Mouse (Mus musculus) right cerebral cortex, postnatal 10 days (tissue): Measurements from ENCODE around the gene Ttll8.

Experiments
- DNase-seq, 2 experiments: peaks; one replicate each; pipeline ENCODE4 v3.0.0; 2021; ENCODE audit warnings: low spot score in 2 of 2

The Ttll8 gene

DNA sequence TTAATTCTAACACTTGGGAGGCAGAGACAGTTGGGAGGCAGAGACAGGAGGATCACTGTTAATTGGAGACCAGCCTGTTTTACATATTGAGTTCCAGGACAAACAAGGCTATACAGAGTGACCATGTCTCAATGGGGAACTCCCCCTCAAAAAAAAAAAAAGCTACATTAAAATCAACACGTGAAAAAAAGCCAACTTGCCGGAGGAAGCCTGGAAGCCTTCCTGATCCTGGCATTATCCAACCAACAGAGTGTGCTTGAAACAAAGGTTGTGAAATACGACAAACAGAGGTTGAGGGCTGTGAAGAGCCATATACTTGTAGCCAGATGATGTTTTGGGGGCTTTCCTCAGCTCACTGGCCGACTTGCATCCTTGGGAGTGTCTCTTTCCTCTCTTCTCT, 71.4 kb downstream of the Ttll8 start:
- DNase-seq, result no peak

GRCm38 (mm10) chr15:88881253-88882044, 72.8 kb downstream of the Ttll8 start:
- DNase-seq, result no peak

GRCm38 (mm10) chr15:88877021-88877400, 77.2 kb downstream of the Ttll8 start:
- peak in 1 of 2 experiments; percentile 72 for DNase-seq

- peak; percentile 66 to 80 for DNase-seq
Observed at GRCm38 (mm10) chr15:88876155-88877020, 77.8 kb downstream of the Ttll8 start.

DNA sequence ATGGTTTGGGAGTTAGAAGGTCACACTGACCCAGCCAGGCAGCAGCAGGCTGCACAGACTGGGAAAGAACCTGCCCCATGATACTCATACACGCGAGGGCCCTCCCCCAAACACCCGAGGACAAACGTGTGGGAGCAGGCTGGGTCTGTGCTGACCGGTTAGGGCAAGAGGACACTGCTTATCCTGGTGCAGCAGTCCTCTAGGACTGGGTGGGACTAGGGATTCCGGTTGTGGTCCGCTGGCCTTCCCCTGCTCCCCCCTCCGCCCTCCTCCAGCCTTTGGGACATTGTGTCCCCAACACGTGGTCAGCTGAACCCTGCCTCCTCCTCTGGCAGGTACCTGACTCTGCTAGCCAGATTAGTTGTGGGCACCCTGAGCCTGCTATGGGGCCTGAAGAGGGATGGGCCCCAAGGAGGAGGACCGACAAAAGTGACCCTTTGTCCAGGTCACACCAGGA, 78.6 kb downstream of the Ttll8 start:
- no peak for DNase-seq

- DNase-seq, result no peak
Observed at GRCm38 (mm10) chr15:88874477-88874876, 79.7 kb downstream of the Ttll8 start.

- DNase-seq, result no peak
Observed at GRCm38 (mm10) chr15:88874061-88874460, 80.2 kb downstream of the Ttll8 start.

- no peak for DNase-seq
Observed at GRCm38 (mm10) chr15:88870418-88871185, 83.6 kb downstream of the Ttll8 start.

DNA sequence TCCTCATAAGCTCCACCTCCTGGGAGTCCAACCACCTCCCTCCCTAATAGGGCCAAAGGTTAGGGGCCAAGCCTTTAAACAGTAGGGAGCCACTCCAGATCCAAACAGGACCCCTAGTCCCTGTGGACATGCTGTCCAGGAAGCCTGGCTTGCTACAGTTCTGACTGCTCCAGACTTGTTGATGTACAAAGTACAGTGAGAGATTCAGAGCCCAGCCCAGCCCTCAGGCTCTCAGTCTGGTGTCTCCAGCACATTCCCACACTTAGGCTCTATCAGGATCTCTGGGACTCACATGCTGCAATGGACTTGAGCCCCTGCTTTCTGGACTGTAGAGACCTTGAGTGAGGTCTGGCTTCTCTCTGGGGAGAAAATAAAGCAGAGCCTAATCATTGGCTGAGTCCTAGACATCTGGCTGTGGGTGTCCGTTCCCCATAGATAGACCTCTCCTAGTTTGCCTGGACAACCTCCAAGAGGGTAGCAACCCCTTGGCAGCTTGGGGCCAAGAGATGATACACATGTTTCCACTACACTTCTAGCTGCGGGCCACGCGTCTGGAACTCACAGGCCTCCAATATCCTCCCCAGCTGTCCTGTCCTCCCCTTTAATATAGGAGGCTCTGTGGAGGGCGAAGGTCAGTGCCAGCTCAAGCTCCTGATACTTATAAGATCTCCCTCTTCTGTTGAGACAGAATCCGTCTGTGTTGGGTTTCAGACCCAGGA, 86.0 kb downstream of the Ttll8 start:
- no peak for DNase-seq

GRCm38 (mm10) chr15:88867368-88868023, 86.7 kb downstream of the Ttll8 start:
- no peak for DNase-seq

- DNase-seq, result no peak
Observed at GRCm38 (mm10) chr15:88866934-88867356, 87.3 kb downstream of the Ttll8 start.

- no peak for DNase-seq
Observed at GRCm38 (mm10) chr15:88865888-88866695, 88.1 kb downstream of the Ttll8 start.

GRCm38 (mm10) chr15:88865061-88865460, 89.2 kb downstream of the Ttll8 start:
- no peak for DNase-seq

- DNase-seq, result peak; percentile 64 to 76
Observed at GRCm38 (mm10) chr15:88864270-88865030, 89.8 kb downstream of the Ttll8 start.

DNA sequence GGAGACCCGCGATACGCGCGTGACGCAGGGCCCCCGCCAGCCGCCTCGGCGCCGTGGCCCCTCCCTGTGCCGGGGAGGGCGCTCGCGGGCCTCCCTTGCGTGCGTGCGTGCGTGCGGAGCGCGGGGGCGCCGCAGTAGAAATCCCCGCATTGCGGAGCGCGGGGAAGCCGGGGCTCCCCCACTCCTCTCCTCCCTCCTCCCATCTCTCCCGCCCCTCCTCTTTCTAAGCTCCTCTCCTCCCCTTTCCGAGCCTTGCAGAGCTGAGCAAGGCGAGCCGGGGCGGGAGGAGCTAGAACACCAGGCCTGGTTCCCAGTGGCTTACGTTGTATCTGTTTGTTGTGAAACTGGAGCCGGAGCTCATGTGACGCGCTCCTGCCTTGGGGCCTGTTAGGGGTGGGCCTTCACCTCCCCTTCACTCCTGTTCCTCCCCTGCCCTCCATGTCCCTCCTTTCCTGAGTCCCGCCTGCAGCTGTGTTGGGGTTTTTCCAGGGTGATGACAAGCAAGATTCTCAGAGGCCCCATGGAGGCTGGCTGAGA, 90.5 kb downstream of the Ttll8 start:
- peak; percentile 89 to 93 for DNase-seq

- DNase-seq, result peak; percentile 72 to 79
Observed at GRCm38 (mm10) chr15:88862881-88863694, 91.1 kb downstream of the Ttll8 start.

GRCm38 (mm10) chr15:88861772-88862622, 92.2 kb downstream of the Ttll8 start, which contains the start of gene Pim3:
Pim3 (plus strand) TSS chr15:88862186.
- DNase-seq, result peak; percentile 98
